Mouse (Mus musculus): ENCODE measurements around the gene Sacm1l.

The Sacm1l gene

GRCm38 (mm10) chr9:123577360-123578192, 48.0 kb downstream of the Sacm1l start:
- DNase-seq (ENCODE audit: low spot score) = no peak

DNA sequence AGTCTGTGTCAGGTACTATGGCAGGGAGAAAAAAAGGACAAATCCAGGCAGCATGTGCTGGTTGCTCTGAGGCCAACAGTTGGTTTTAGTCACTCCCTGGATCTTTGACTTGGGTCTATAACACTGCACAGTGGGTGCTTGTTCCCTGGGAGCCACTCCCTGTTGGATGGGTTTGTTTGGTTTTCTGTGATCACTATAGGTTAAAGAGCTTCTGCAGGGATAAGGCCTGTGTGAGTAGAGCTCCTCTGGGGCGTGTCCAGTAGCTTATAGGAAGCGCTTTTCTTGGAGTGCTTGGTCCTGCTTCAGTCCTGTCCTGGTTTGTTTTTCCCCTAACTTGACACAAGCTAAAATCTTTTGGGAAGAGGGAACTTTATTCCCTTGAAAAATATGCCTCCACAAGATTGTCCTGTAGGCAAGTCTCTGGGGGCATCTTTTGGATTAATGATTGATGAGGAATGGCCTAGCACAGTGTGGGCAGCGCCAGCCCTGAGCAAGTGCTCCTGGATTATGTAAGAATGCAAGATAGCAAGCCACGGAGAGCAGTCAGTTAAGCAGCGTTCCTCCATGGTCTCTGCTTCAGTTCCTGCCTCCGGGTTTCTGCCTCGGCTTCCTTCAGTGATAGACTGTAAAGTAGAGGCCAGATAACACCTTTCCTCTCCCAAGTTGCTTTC, 59.8 kb downstream of the Sacm1l start:
- DNase-seq (ENCODE audit: low spot score) = no peak

DNA sequence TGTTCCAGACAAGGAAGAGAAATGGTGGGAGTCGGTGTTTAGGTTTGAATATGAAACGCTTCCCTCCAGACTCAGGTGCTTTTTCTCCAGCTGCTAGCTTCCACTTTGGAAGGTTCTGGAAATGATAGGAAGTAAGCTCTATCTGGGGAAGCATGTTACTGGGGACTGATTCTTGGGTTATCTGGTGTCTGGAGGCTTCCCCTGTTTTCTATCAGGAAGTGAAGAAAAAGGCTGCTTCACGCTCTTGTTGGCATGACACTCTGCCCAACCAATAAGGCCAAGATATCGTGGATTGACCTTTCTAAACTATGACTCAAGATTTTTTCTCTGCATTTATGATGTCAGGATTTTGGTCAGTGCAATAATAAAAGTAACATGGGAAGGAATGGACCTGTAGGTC, 65.6 kb downstream of the Sacm1l start:
- no peak for DNase-seq (ENCODE audit: low spot score)

- no peak for DNase-seq (ENCODE audit: low spot score)
Measured at GRCm38 (mm10) chr9:123596910-123597309, 67.4 kb downstream of the Sacm1l start.

DNA sequence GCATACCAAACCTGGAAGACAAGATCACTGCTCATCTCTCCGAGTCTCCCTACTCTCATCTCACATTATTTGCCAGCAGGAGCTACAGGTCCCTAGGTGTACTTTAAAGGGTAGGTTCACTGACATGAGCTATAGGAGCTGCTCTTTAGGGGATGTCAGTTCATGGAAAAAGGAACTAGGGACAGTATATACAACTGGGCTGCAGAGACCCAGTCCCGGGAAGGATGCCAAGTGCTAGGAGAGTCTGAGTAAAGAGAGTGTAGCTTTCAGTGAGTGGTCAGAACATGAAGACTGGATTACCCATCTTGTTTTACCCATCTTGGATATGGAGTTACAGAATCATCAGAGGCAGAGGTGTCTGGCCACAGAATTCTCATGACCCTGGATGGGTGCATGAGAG, 67.8 kb downstream of the Sacm1l start:
- DNase-seq (ENCODE audit: low spot score) = no peak

DNA sequence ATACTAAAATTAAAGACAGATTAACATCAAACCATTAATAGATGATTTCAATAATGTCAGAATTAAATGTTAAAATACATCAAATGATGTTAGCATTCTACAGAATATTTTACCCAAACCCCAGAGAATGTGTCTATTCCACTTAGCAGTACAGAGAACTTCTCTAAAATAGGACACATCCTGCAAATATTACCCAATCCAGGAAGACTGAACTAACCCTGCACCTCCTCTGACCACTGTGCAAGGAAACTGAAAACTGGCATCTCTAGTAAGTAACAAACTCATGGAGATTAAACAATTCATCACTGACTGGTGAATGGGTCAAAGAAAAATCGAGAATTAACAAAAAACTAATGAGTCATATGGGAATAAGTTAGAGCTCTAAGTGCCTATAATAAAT, 72.0 kb downstream of the Sacm1l start:
- no peak for DNase-seq (ENCODE audit: low spot score)

DNA sequence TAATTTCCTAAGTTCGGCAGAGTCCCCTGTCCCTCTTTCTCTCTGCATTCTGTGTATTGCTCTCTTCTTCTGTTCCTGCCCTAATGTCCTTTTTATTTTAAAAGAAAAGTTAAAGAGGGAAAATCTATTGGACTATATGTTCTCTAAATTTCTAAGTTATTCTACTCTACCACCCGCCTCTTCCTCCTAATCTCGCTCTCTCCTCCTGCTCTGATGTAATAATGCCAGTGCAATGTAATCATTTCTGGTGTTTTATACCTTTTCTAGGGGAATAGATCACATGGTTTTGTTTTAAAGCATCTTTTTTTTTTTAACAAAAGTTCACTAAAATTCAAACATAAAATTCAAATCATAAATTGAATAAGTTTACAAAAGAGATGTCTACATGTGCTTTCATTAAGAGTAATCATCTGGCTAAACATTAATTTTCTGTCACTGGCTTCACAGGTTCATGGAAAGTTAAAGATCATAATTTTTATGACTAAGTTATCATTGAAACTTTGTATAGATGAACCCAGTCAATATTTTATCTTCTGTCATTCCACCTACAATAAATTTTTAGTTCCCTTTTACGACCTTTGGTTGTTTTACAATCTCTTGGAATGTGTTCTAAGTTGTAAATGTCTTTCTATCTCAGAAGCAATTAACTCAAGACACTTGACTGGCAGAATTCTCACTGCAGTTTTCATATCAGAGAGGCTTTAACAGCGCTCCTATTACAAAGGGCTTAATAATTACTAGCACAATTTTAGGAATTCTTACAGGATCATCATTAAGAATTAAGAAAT, 90.9 kb downstream of the Sacm1l start:
- DNase-seq (ENCODE audit: low spot score) = no peak

DNA sequence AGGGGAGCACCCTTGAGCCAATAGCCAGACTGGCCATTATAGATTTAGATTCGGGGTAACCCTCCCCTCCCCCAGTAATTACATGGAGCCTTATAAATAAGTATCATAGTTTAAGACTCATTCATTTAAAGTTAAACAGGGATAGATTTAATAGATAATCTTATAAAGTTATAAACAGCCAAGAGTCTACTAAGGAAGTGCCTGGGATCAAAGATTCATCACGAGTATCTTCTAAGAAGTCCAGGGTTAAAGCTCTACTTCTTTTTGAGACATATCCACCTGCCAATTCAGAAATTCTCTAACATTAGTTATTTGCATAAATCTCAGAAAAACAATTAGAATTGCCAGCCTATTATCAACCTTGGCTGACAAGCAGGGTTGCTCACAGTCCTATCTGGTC, 95.2 kb downstream of the Sacm1l start:
- DNase-seq (ENCODE audit: low spot score) = no peak

DNA sequence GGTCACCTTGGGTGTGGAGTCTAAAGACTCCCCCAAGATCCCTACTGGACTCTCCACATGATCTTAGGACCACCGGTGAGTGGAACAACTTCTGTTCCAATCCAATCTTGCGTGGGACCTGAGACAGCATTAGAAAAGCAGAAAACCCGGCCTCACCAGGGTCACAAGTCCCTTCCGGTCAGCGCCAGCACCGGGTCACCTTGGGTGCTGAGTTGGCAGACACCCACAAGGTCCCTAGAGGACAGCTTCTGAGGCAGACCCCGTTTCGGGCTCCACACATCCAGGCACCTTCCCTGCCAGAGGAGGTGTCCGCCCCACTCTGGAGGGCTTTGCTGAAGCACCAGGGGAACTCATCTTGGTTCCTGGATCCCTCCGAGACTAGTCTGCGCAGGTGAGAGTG, 96.3 kb downstream of the Sacm1l start:
- DNase-seq (ENCODE audit: low spot score) = no peak

DNA sequence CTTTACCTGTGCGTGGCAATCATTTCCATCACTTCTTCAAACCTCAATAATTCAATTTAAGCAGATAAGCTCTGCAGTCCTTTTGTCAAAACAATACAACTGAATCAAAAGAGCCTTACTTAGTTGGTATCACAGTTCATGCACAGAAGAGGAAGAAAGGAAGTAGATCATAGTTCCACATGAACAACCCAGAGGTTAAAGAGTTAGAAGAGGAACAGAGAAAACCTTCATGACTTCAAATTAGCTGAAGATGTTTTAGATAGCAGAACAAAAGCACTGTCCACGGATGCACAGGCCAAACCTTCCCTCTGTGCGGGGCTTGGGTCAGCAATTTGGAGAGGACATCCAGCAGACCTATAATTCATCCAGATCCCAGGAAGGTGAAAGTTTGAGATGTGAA, 102.1 kb downstream of the Sacm1l start:
- no peak for DNase-seq (ENCODE audit: low spot score)

DNA sequence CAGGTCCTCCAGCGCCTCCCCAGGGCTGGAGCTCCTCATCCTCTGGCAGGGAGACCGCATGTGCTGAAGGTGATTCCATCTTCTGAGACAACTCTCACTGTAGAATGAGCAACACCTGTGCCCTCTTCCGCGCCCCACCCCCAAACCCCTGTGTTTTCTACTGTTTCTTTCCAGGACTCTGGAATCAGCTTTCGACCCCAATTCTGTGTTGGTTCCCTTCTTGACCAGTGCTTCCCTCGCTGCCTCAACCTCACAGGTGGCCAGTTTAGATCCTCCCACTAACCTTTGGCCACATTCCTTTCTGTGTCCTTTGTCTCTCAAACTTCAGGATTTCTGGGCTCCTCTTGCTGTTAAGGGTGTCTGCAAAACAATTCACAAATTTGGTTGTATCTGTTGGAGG, 102.7 kb downstream of the Sacm1l start, which contains the start of gene Slc6a20b:
Gene Slc6a20b (minus strand): TSS at position 285 of the 400 bp plus-strand sequence.
- no peak for DNase-seq (ENCODE audit: low spot score)

DNA sequence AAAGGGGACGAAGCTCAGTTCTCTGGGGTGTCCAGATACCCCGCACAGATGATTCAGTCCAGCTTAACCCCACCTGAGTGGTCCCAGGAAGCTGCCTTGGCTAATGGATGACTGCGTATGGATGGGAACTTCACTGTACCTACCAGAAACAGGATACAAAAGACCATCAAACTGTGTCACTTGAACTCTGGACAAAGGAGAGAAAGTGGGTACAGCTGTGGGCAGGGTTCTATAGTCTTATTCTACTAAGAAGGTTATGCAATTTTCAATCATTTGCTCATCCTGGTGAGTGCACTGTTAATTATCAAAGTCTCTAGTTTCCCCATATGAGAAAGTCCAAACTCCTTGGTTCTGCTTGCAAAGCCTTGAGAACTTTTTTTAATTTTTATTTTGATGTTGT, 103.4 kb downstream of the Sacm1l start:
- DNase-seq (ENCODE audit: low spot score) = no peak

GRCm38 (mm10) chr9:123636771-123637170, 107.2 kb downstream of the Sacm1l start:
- no peak for DNase-seq (ENCODE audit: low spot score)

DNA sequence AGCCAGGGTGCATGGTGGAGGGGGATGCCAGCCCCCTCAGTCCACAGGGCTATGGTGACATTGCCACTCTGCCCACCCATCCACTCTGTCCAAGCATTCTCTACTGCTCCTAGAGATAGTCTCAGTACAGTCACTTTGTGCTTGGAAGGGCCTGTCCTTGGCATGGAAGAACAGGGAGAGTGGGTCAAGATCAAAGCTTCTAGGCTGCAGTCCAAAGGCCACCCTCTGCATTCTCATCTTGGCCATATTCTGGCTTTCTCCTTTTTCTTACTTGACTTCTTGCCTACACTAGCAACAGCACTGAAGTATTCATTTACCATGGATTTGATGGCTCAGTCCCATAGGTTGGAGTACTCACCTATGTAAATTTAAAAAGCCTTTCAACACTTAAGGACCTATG, 108.7 kb downstream of the Sacm1l start:
- DNase-seq (ENCODE audit: low spot score) = no peak

DNA sequence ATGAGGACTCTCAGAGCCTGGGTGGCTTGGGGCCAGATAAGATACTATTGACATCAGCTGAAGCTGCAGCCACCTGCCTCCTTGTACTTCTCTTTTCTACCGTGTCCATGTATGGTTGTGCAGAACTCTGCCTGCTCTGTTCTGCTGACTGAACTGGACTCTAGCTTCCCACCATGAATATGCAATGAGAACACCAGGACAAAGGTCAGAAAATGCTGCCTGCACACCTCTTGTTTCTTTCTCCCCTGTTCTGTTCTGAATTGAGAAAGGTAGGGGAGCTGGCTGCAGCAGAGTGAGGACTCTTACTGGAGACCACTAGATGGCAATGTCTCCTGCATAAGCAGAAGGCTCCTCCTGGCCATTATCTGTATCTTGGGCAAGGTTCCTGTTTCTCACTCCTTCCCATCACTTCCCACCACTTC, 109.1 kb downstream of the Sacm1l start:
- DNase-seq (ENCODE audit: low spot score) = peak; percentile 9

DNA sequence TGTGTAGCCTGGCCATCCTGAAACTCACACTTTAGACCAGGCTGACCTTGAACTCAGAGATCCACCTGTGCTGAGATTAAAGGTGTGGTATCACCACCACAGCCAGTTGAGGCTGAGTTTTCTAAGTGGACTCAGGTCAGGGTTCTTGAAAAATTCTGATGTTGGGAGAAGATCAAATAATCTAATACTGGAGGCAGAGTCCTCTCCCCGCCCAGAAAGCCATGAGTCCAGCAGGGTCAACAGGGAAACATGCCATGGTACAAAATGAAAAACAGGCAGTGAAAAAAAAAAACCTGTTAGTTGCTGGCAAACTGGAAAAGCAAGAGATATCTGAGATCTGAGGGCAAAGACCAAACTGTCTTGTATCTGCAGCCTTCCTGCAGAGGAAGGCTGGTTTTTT, 110.5 kb downstream of the Sacm1l start:
- DNase-seq (ENCODE audit: low spot score) = no peak

Data from lung, postnatal 25 days (tissue).